Mouse (Mus musculus): ENCODE results near the gene Prkch.

Prkch gene

GRCm38 (mm10) chr12:73609676-73610545, 25.3 kb downstream of the Prkch start:
- no peak for DNase-seq (ENCODE audit: extremely low spot score, low spot score)

GRCm38 (mm10) chr12:73610831-73611370, 26.3 kb downstream of the Prkch start:
- no peak for DNase-seq (ENCODE audit: extremely low spot score, low spot score)

GRCm38 (mm10) chr12:73611741-73612140, 27.1 kb downstream of the Prkch start:
- DNase-seq (ENCODE audit: extremely low spot score, low spot score) = no peak

GRCm38 (mm10) chr12:73613183-73613582, 28.6 kb downstream of the Prkch start:
- no peak for DNase-seq (ENCODE audit: extremely low spot score, low spot score)

- no peak for DNase-seq (ENCODE audit: extremely low spot score, low spot score)
Observed at GRCm38 (mm10) chr12:73617652-73618051, 33.1 kb downstream of the Prkch start.

- DNase-seq (ENCODE audit: extremely low spot score, low spot score) = no peak
Observed at GRCm38 (mm10) chr12:73625277-73626032, 40.9 kb downstream of the Prkch start.

- no peak for DNase-seq (ENCODE audit: extremely low spot score, low spot score)
Observed at GRCm38 (mm10) chr12:73627902-73628301, 43.3 kb downstream of the Prkch start.

- DNase-seq (ENCODE audit: extremely low spot score, low spot score) = no peak
Observed at GRCm38 (mm10) chr12:73630596-73630995, 46.0 kb downstream of the Prkch start.

GRCm38 (mm10) chr12:73631148-73631547, 46.6 kb downstream of the Prkch start:
- no peak for DNase-seq (ENCODE audit: extremely low spot score, low spot score)

- no peak for DNase-seq (ENCODE audit: extremely low spot score, low spot score)
Observed at GRCm38 (mm10) chr12:73632671-73633244, 48.2 kb downstream of the Prkch start.

GRCm38 (mm10) chr12:73633707-73634106, 49.1 kb downstream of the Prkch start:
- no peak for DNase-seq (ENCODE audit: extremely low spot score, low spot score)

- no peak for DNase-seq (ENCODE audit: extremely low spot score, low spot score)
Observed at GRCm38 (mm10) chr12:73639571-73639970, 55.0 kb downstream of the Prkch start.

GRCm38 (mm10) chr12:73641183-73641582, 56.6 kb downstream of the Prkch start:
- no peak for DNase-seq (ENCODE audit: extremely low spot score, low spot score)

- DNase-seq (ENCODE audit: extremely low spot score, low spot score) = no peak
Observed at GRCm38 (mm10) chr12:73645216-73645615, 60.6 kb downstream of the Prkch start.

GRCm38 (mm10) chr12:73647686-73648085, 63.1 kb downstream of the Prkch start:
- no peak for DNase-seq (ENCODE audit: extremely low spot score, low spot score)

GRCm38 (mm10) chr12:73656568-73657204, 72.1 kb downstream of the Prkch start:
- no peak for DNase-seq (ENCODE audit: extremely low spot score, low spot score)

- DNase-seq (ENCODE audit: extremely low spot score, low spot score) = no peak
Observed at GRCm38 (mm10) chr12:73663421-73663820, 78.8 kb downstream of the Prkch start.

- no peak for DNase-seq (ENCODE audit: extremely low spot score, low spot score)
Observed at GRCm38 (mm10) chr12:73666701-73667100, 82.1 kb downstream of the Prkch start.

- DNase-seq (ENCODE audit: extremely low spot score, low spot score) = no peak
Observed at GRCm38 (mm10) chr12:73667607-73668006, 83.0 kb downstream of the Prkch start.

- DNase-seq (ENCODE audit: extremely low spot score, low spot score) = no peak
Observed at GRCm38 (mm10) chr12:73670739-73671138, 86.1 kb downstream of the Prkch start.

GRCm38 (mm10) chr12:73671540-73671939, 86.9 kb downstream of the Prkch start:
- no peak for DNase-seq (ENCODE audit: extremely low spot score, low spot score)

Measured in neural tube, embryonic 10.5 days (tissue).